Mouse (Mus musculus): ENCODE data around the gene Gif.

The Gif gene

GRCm38 (mm10) chr19:11747298-11747697 is at the start of gene Gif:
Gene Gif, plus strand, starts transcription at chr19:11747554.
- DNase-seq (ENCODE audit: low read depth, low spot score), result no peak

GRCm38 (mm10) chr19:11698342-11698741 is 49.0 kb upstream of the Gif start:
- DNase-seq (ENCODE audit: low read depth, low spot score), result no peak

GRCm38 (mm10) chr19:11712451-11712850 is 34.9 kb upstream of the Gif start:
- DNase-seq (ENCODE audit: low read depth, low spot score), result no peak

GRCm38 (mm10) chr19:11720071-11720470 is 27.3 kb upstream of the Gif start:
- no peak for DNase-seq (ENCODE audit: low read depth, low spot score)

- DNase-seq (ENCODE audit: low read depth, low spot score), result no peak
Observed at GRCm38 (mm10) chr19:11723870-11724269, 23.5 kb upstream of the Gif start.

GRCm38 (mm10) chr19:11724275-11724674 is 23.1 kb upstream of the Gif start:
- DNase-seq (ENCODE audit: low read depth, low spot score), result no peak

GRCm38 (mm10) chr19:11725915-11726314 is 21.4 kb upstream of the Gif start:
- DNase-seq (ENCODE audit: low read depth, low spot score), result no peak

GRCm38 (mm10) chr19:11727304-11727703 is 20.1 kb upstream of the Gif start:
- no peak for DNase-seq (ENCODE audit: low read depth, low spot score)

GRCm38 (mm10) chr19:11730278-11730677 is 17.1 kb upstream of the Gif start:
- no peak for DNase-seq (ENCODE audit: low read depth, low spot score)

- DNase-seq (ENCODE audit: low read depth, low spot score), result no peak
Observed at GRCm38 (mm10) chr19:11736455-11736854, 10.9 kb upstream of the Gif start.

GRCm38 (mm10) chr19:11745680-11746079 is 1.7 kb upstream of the Gif start:
- DNase-seq (ENCODE audit: low read depth, low spot score), result no peak

- no peak for DNase-seq (ENCODE audit: low read depth, low spot score)
Observed at GRCm38 (mm10) chr19:11765059-11765458, 17.7 kb downstream of the Gif start.

GRCm38 (mm10) chr19:11766413-11766812 is 19.1 kb downstream of the Gif start:
- no peak for DNase-seq (ENCODE audit: low read depth, low spot score)

GRCm38 (mm10) chr19:11768163-11768562 is 20.8 kb downstream of the Gif start:
- DNase-seq (ENCODE audit: low read depth, low spot score), result peak; percentile 20

GRCm38 (mm10) chr19:11769257-11769920 is 22.0 kb downstream of the Gif start:
- DNase-seq (ENCODE audit: low read depth, low spot score), result no peak

GRCm38 (mm10) chr19:11770205-11770892 is 23.0 kb downstream of the Gif start, which contains the start of gene Mrpl16:
Gene Mrpl16, plus strand, starts transcription at chr19:11770391.
- DNase-seq (ENCODE audit: low read depth, low spot score), result peak; percentile 96

- peak; percentile 26 for DNase-seq (ENCODE audit: low read depth, low spot score)
Observed at GRCm38 (mm10) chr19:11777191-11777865, 30.0 kb downstream of the Gif start.

GRCm38 (mm10) chr19:11785409-11786154 is 38.2 kb downstream of the Gif start:
- no peak for DNase-seq (ENCODE audit: low read depth, low spot score)

- no peak for DNase-seq (ENCODE audit: low read depth, low spot score)
Observed at GRCm38 (mm10) chr19:11787826-11788225, 40.5 kb downstream of the Gif start.

- DNase-seq (ENCODE audit: low read depth, low spot score), result no peak
Observed at GRCm38 (mm10) chr19:11788876-11789275, 41.5 kb downstream of the Gif start.

GRCm38 (mm10) chr19:11791825-11792224 is 44.5 kb downstream of the Gif start:
- DNase-seq (ENCODE audit: low read depth, low spot score), result no peak
